Mouse (Mus musculus): ENCODE data around the gene Hist1h2bh. TPM values are rescaled to one million over a fixed set of nuclear protein-coding genes. Genes with fewer than 3 reads are reported as not detected.

Gene Hist1h2bh
- polyA plus RNA-seq, 1 experiment from 2014 or later = 0.95 TPM

GRCm38 (mm10) chr13:23530901-23531875 lies 12.0 kb downstream of the Hist1h2bh start, which contains the start of gene Hist1h4h:
Hist1h4h (plus strand) TSS chr13:23531050.
- H3K27me3 ChIP-seq = no peaks in the 10 kb centered on the region
- H3K9ac ChIP-seq = peak within 1 kb of the TSS; percentile 77
- peak; percentile 81 for ATAC-seq (ENCODE audit: low FRiP score)
- no peaks in the 10 kb centered on the region for H3K36me3 ChIP-seq (replicated peaks)
- H3K4me3 ChIP-seq (replicated peaks) = peak within 1 kb of the TSS; percentile 50
- WGBS = under 1% methylated on average over 60 of the region's 70 CpGs
- H3K4me2 ChIP-seq = peak within 1 kb of the TSS; percentile 58
- no peaks in the 10 kb centered on the region for H3K9me3 ChIP-seq
- peak within 1 kb of the TSS; percentile 98 for H3K27ac ChIP-seq
- H3K4me1 ChIP-seq = peaks cover 32% of the 10 kb centered on the region

DNA sequence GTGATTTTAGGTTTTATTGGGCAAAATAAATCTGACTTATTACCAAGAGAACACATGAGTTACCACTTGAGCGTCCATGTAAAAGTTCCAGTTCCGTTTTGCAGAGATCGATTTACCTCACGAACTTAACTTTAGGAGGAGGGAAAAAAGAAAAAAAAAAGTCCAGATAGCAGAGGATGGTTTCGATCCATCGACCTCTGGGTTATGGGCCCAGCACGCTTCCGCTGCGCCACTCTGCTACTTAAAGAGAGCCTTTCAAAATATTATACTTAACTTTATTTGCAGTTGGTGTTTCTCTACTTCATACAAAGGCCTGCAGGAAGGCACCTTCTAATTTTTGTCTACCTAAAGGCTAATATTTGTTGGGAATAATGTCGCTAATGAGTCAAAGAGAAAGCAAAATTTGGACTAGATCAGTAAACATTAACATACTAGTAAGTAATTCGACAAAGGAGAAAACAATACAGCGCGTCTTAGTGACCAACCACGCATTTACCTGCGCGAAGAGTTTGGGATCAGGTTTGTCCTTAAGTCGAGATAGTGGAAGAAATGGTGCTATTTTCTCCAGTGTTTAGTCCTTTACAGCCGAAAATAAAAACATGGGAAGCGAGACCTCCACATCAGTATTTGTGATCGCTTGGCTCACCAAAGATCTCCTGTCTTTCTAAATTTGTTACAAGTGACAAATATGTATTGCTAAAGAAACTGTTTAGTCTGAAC lies 12.9 kb downstream of the Hist1h2bh start:
- H3K4me1 ChIP-seq = peaks cover 36% of the 10 kb centered on the region
- no peaks in the 10 kb centered on the region for H3K27me3 ChIP-seq
- under 1% methylated on average over 20 of the region's 20 CpGs for WGBS
- no peaks in the 10 kb centered on the region for H3K9me3 ChIP-seq
- H3K9ac ChIP-seq = peak overlapping the region; percentile 77
- no peak for ATAC-seq (ENCODE audit: low FRiP score)
- no peaks in the 10 kb centered on the region for H3K36me3 ChIP-seq (replicated peaks)
- H3K4me2 ChIP-seq = peak overlapping the region; percentile 58
- H3K4me3 ChIP-seq (replicated peaks) = peak overlapping the region; percentile 50
- peak overlapping the region; percentile 98 for H3K27ac ChIP-seq

DNA sequence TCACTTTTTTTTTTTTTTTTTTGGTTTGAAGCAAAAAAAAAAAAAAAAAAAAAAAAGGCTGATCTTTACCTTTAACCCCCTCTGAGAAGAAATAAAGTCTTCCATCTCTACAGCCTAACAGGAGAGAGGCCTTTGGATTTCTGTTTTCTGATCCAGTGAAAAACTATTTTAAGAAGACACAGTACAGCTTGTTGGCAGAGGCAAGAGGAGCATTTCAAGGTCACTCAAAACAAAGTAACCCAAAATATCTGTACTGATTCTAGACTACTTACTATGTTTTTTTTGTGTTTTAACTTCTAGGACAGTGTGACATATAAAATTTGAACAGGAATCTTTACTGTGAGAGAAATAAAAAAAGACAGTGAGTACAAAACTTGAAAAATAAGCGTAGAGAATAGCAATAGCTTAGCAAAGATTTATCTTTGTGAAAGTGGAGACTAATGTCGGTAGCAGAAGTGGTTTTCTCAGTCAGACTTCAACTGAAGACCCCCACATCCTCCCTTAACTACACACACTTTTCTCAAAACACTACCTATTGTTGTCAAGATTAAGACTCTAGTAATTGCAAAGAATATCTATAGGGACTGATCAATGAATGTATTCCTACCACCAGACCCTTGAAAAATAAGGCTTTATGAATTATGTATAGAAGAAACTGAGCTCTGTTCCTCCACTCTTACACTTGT lies 13.6 kb downstream of the Hist1h2bh start:
- Histone ChIP-seq H3K9ac (peak overlapping the region; percentile 77), H3K9me3 (no peaks in the 10 kb centered on the region), H3K36me3 (replicated peaks) (no peaks in the 10 kb centered on the region), H3K4me3 (replicated peaks) (peak overlapping the region; percentile 50), H3K27me3 (no peaks in the 10 kb centered on the region), H3K4me1 (peaks cover 34% of the 10 kb centered on the region), H3K27ac (peak overlapping the region; percentile 98), H3K4me2 (peak overlapping the region; percentile 58)
- ATAC-seq (ENCODE audit: low FRiP score) = no peak
- WGBS = 39% methylated on average over 2 of the region's 2 CpGs

DNA sequence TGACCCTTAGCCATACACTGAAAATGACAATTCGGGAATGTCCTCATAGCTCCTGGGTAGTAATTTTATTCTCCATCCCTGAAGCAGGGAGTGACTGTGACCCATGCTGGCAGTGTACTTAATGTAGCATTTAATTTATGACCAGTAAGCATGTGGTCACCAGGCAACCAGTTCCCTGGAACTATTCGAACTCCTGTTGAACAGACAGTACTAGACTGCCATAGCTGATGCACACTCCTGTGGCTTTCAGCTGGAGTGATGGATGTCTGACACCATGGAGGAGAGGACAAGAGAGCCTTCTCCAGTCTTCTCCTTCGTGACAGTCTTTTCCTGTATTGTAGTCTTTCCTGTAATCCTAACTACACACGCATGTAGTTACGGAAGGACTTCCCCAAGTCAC lies 14.2 kb downstream of the Hist1h2bh start:
- Histone ChIP-seq H3K9ac (no peak overlapping the region), H3K27me3 (no peaks in the 10 kb centered on the region), H3K27ac (no peak overlapping the region), H3K4me3 (replicated peaks) (no peak overlapping the region), H3K4me1 (peaks cover 30% of the 10 kb centered on the region), H3K9me3 (no peaks in the 10 kb centered on the region), H3K36me3 (replicated peaks) (no peaks in the 10 kb centered on the region), H3K4me2 (peak overlapping the region; percentile 19; the same call in 1 of the 2 replicates)
- WGBS = 90% methylated on average over 5 of the region's 5 CpGs
- no peak for ATAC-seq (ENCODE audit: low FRiP score)

DNA sequence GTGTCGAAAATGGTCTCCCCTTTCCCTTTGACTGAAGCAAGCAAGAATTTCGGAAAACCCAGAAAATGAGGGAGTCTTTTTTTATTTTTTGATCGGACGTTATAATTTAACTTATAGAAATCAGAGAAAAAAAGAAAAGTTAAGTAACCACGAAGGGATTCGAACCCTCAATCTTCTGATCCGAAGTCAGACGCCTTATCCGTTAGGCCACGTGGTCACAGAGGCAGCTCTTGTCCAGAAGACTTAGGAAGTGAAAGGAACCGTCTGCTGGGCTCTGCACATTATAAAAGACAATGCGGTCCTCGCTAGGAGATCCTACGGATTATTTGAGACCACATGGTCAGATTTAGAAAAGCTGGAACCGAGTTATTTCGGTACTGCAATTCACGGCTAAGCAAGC lies 16.9 kb downstream of the Hist1h2bh start:
- no peaks in the 10 kb centered on the region for H3K9me3 ChIP-seq
- peak overlapping the region; percentile 40 for H3K4me3 ChIP-seq (replicated peaks)
- peak overlapping the region; percentile 65; the same call in 1 of the 2 replicates for H3K27ac ChIP-seq
- H3K36me3 ChIP-seq (replicated peaks) = no peaks in the 10 kb centered on the region
- peak overlapping the region; percentile 54 for H3K9ac ChIP-seq
- H3K4me2 ChIP-seq = peak overlapping the region; percentile 51
- ATAC-seq (ENCODE audit: low FRiP score) = peak; percentile 67
- H3K27me3 ChIP-seq = no peaks in the 10 kb centered on the region
- H3K4me1 ChIP-seq = peaks cover 19% of the 10 kb centered on the region
- WGBS = under 1% methylated on average over 17 of the region's 17 CpGs

GRCm38 (mm10) chr13:23525901-23526300 lies 17.3 kb downstream of the Hist1h2bh start:
- no peak overlapping the region for H3K9ac ChIP-seq
- H3K27ac ChIP-seq = no peak overlapping the region
- H3K9me3 ChIP-seq = no peaks in the 10 kb centered on the region
- H3K4me3 ChIP-seq (replicated peaks) = peak overlapping the region; percentile 40
- WGBS = 2% methylated on average over 10 of the region's 10 CpGs
- H3K4me2 ChIP-seq = peak overlapping the region; percentile 51
- ATAC-seq (ENCODE audit: low FRiP score) = no peak
- no peaks in the 10 kb centered on the region for H3K27me3 ChIP-seq
- peaks cover 19% of the 10 kb centered on the region for H3K4me1 ChIP-seq
- no peaks in the 10 kb centered on the region for H3K36me3 ChIP-seq (replicated peaks)

DNA sequence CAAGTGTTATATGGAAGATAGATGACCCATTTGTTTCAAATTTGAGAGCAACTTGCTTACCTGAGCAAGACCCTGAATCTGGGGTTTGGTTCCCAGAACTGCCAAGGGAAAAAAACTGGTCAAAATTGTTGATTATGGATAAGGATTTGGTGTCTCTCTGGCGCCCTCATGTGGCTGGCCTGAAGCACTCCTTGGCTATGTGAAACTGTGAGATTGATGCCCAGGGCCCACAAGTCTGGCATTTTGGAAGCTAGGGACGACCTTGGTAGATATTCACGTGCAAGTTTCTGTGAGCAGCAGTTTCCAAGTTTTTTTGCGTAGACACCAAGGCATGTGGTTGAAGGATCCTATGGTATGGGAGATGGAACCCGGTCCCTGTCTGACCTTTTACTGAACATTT lies 18.5 kb downstream of the Hist1h2bh start:
- Histone ChIP-seq H3K9me3 (no peaks in the 10 kb centered on the region), H3K36me3 (replicated peaks) (no peaks in the 10 kb centered on the region), H3K27me3 (no peaks in the 10 kb centered on the region), H3K27ac (no peak overlapping the region), H3K4me1 (peaks cover 19% of the 10 kb centered on the region), H3K4me3 (replicated peaks) (no peak overlapping the region), H3K4me2 (no peak overlapping the region), H3K9ac (no peak overlapping the region)
- ATAC-seq (ENCODE audit: low FRiP score) = no peak
- WGBS = 7% methylated on average over 5 of the region's 5 CpGs

- no peaks in the 10 kb centered on the region for H3K9me3 ChIP-seq
- 45% methylated on average over 5 of the region's 5 CpGs for WGBS
- no peak overlapping the region for H3K9ac ChIP-seq
- H3K4me3 ChIP-seq (replicated peaks) = no peak overlapping the region
- ATAC-seq (ENCODE audit: low FRiP score) = no peak
- H3K27me3 ChIP-seq = no peaks in the 10 kb centered on the region
- no peak overlapping the region for H3K27ac ChIP-seq
- H3K4me1 ChIP-seq = peaks cover 17% of the 10 kb centered on the region
- no peaks in the 10 kb centered on the region for H3K36me3 ChIP-seq (replicated peaks)
- H3K4me2 ChIP-seq = no peak overlapping the region
Measured at GRCm38 (mm10) chr13:23523976-23524375, 19.2 kb downstream of the Hist1h2bh start.

- Histone ChIP-seq H3K36me3 (replicated peaks) (no peaks in the 10 kb centered on the region), H3K27ac (no peak overlapping the region), H3K9ac (no peak overlapping the region), H3K4me3 (replicated peaks) (no peak overlapping the region), H3K27me3 (no peaks in the 10 kb centered on the region), H3K9me3 (no peaks in the 10 kb centered on the region), H3K4me1 (peaks cover 7% of the 10 kb centered on the region; the same call in 1 of the 2 replicates), H3K4me2 (peak overlapping the region; percentile 25; the same call in 1 of the 2 replicates)
- WGBS = 2% methylated on average over 14 of the region's 14 CpGs
- no peak for ATAC-seq (ENCODE audit: low FRiP score)
Measured at GRCm38 (mm10) chr13:23521703-23522102, 21.5 kb downstream of the Hist1h2bh start.

GRCm38 (mm10) chr13:23519416-23519815 lies 23.8 kb downstream of the Hist1h2bh start:
- ATAC-seq (ENCODE audit: low FRiP score) = peak; percentile 36; the same call in 1 of the 2 replicates
- under 1% methylated on average over 10 of the region's 10 CpGs for WGBS
- Histone ChIP-seq H3K4me1 (peaks cover 4% of the 10 kb centered on the region; the same call in 1 of the 2 replicates), H3K27ac (no peak overlapping the region), H3K4me3 (replicated peaks) (peak overlapping the region; percentile 38), H3K4me2 (peak overlapping the region; percentile 55), H3K9ac (no peak overlapping the region), H3K9me3 (no peaks in the 10 kb centered on the region), H3K27me3 (no peaks in the 10 kb centered on the region), H3K36me3 (replicated peaks) (no peaks in the 10 kb centered on the region)

- 0% methylated on average over 6 of the region's 6 CpGs for WGBS
- Histone ChIP-seq H3K4me1 (peaks cover 4% of the 10 kb centered on the region; the same call in 1 of the 2 replicates), H3K27me3 (no peaks in the 10 kb centered on the region), H3K36me3 (replicated peaks) (no peaks in the 10 kb centered on the region), H3K4me2 (peak overlapping the region; percentile 55), H3K4me3 (replicated peaks) (peak overlapping the region; percentile 38), H3K27ac (no peak overlapping the region), H3K9ac (no peak overlapping the region), H3K9me3 (no peaks in the 10 kb centered on the region)
- peak; percentile 21; the same call in 1 of the 2 replicates for ATAC-seq (ENCODE audit: low FRiP score)
Measured at GRCm38 (mm10) chr13:23518885-23519284, 24.3 kb downstream of the Hist1h2bh start.

DNA sequence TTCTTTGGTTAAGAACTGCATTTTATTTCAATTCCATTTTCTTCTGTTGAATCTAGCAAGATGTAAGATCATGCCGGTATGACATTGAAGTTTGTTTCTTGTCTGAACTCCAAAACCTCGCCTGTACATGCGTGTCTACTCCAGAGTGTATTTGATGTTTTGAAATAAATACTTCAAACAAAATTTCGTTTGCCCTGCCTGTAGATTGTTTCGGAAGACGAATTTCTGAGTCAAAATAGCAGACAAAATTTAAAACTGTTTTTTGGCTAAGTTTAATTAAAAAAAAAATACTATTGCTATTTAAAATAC lies 24.9 kb downstream of the Hist1h2bh start:
- peak overlapping the region; percentile 55 for H3K4me2 ChIP-seq
- H3K27me3 ChIP-seq = no peaks in the 10 kb centered on the region
- no peaks in the 10 kb centered on the region for H3K9me3 ChIP-seq
- no peak overlapping the region for H3K27ac ChIP-seq
- H3K4me3 ChIP-seq (replicated peaks) = peak overlapping the region; percentile 40
- H3K4me1 ChIP-seq = peaks cover 4% of the 10 kb centered on the region; the same call in 1 of the 2 replicates
- no peaks in the 10 kb centered on the region for H3K36me3 ChIP-seq (replicated peaks)
- H3K9ac ChIP-seq = no peak overlapping the region
- ATAC-seq (ENCODE audit: low FRiP score) = no peak
- WGBS = 1% methylated on average over 6 of the region's 6 CpGs
